Comparison of ENCODE assay signal across 11 mouse cellular contexts in the genomic region with DNA sequence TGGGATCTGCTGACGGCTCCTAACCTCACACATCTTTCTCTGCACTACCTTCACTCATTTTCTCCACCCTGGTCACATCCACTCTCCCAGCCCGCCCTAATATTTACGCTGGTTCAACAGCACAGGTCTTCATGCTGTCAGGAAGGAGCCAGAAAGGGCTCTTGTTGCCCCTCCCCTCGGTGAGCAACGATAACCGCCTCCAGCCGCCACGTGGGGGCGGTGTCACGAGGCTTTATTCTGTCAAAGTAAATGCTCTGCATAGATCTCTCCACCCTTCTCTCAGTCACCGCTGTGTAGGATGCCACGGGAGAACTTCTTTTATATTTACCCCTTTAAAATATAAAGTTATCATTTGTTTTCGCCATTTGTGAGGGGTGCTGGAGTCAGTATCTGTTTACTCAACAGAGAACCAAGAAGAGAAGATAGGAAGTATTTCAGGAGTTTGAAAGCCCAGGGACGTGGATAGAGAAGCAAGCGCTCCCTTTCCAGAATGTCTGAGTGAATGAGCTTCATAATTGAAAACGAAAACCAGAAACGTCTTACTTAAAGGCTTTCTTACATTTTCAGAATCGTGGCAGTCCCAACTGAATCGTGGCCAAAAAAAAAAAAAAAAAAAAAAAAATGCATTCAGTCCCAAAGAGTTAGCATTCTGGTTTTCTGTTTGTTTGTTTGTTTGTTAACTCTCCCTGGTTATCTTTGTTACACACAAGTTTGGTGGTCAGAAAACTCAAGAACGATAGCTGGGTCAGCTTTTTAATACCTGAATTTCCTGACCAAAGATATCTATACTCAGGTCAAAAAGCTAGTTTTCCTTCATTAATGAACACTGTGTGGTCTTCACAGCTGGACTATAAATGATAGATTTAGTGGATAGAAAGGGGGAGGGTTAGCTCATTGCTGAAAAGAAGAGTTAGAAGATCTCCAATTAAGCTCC. TPM values are rescaled to one million over a fixed set of nuclear protein-coding genes. Genes with fewer than 3 reads are reported as not detected.
DNase-seq lines count a peak whose midpoint lies in the region; ATAC-seq and TF ChIP-seq lines count a peak whose summit lies in the region.
"Had no signal": no experiment of that assay in that cellular context is flagged by ENCODE, and none has a peak within 500 bp of the region (broad histone marks: within the 10 kb centered on the region; RNA-seq: fewer than 3 reads in every experiment).

No protein-coding gene starts in this region.

- H3K4me3 ChIP-seq in kidney, postnatal 0 days (replicated peaks; ENCODE audit: low read depth, low read length): no peak overlapping the region
- H3K4me3 ChIP-seq in liver, embryonic 16.5 days (ENCODE audit: low read depth, low read length): no peak overlapping the region
- H3K4me3 ChIP-seq: hindbrain, embryonic 15.5 days had no signal

- WGBS in kidney, postnatal 0 days: 56% methylated on average over 20 of the region's 20 CpGs
- 35% methylated on average over 20 of the region's 20 CpGs for WGBS in liver, embryonic 16.5 days (ENCODE audit: insufficient replicate concordance)

- no peak overlapping the region for H3K27ac ChIP-seq in kidney, postnatal 0 days
- H3K27ac ChIP-seq in liver, embryonic 16.5 days (ENCODE audit: low read length): no peak overlapping the region
- H3K27ac ChIP-seq: hindbrain, embryonic 15.5 days had no signal

- H3K4me1 ChIP-seq in kidney, postnatal 0 days (replicated peaks; ENCODE audit: insufficient read depth, low read length): no peaks in the 10 kb centered on the region
- no peaks in the 10 kb centered on the region; the same call in 1 of the 2 replicates for H3K4me1 ChIP-seq in liver, embryonic 16.5 days (ENCODE audit: control insufficient read depth, low read depth, low read length)
- H3K4me1 ChIP-seq: hindbrain, embryonic 15.5 days had no signal

- no peak for DNase-seq in kidney, postnatal 0 days (ENCODE audit: low spot score)
- no peak for DNase-seq in kidney, adult 18-20 months
- DNase-seq in R1 (ENCODE audit: low read depth, low spot score) (peak; percentile 71), MN1 (ENCODE audit: low spot score) (no peak)
- DNase-seq in embryo, embryonic 9.5 days (ENCODE audit: extremely low spot score): peak; percentile 23
- DNase-seq in spleen, postnatal 4 days (ENCODE audit: low spot score in 2 of 2): peak; percentile 84 to 89
- no peak for DNase-seq in gastrocnemius, postnatal 25 days

- H3K27me3 ChIP-seq in kidney, postnatal 0 days (ENCODE audit: insufficient read depth, low read length): no peaks in the 10 kb centered on the region
- no peaks in the 10 kb centered on the region for H3K27me3 ChIP-seq in liver, embryonic 16.5 days (ENCODE audit: control insufficient read depth, insufficient read depth, low read depth, low read length)
- H3K27me3 ChIP-seq: hindbrain, embryonic 15.5 days had no signal

- ATAC-seq in kidney, postnatal 0 days (replicated peaks; ENCODE audit: low FRiP score, low read depth): no peak
- peak; percentile 95 for ATAC-seq in liver, embryonic 16.5 days (ENCODE audit: low read depth)

- no peaks in the 10 kb centered on the region for H3K36me3 ChIP-seq in kidney, postnatal 0 days (ENCODE audit: insufficient read depth, low read length)
- no peaks in the 10 kb centered on the region for H3K36me3 ChIP-seq in liver, embryonic 16.5 days (ENCODE audit: control insufficient read depth, insufficient read depth)
- H3K36me3 ChIP-seq: hindbrain, embryonic 15.5 days had no signal

- TF ChIP-seq CTCF in kidney, postnatal 0 days (IDR thresholded peaks at IDR 0.05; ENCODE audit: low read depth): peak; percentile 24; the same call in 1 of the 2 replicates

- no peak overlapping the region for H3K9ac ChIP-seq in kidney, postnatal 0 days (ENCODE audit: low read depth, low read length)
- H3K9ac ChIP-seq in liver, embryonic 16.5 days (ENCODE audit: low read depth, low read length): no peak overlapping the region
- H3K9ac ChIP-seq: hindbrain, embryonic 15.5 days had no signal

- no peak overlapping the region for H3K4me2 ChIP-seq in kidney, postnatal 0 days (ENCODE audit: low read length)
- peak overlapping the region; percentile 31 for H3K4me2 ChIP-seq in liver, embryonic 16.5 days (ENCODE audit: low read depth, low read length)
- H3K4me2 ChIP-seq: hindbrain, embryonic 15.5 days had no signal

- no peaks in the 10 kb centered on the region for H3K9me3 ChIP-seq in kidney, postnatal 0 days (replicated peaks; ENCODE audit: low read length)
- no peaks in the 10 kb centered on the region for H3K9me3 ChIP-seq in liver, embryonic 16.5 days (replicated peaks; ENCODE audit: control insufficient read depth, low read length)
- H3K9me3 ChIP-seq: hindbrain, embryonic 15.5 days had no signal

RNA-seq across cellular contexts. Expression of a gene that starts 12.6 kb away (rescaled TPM):
- not detected in 2 replicates for polyA plus RNA-seq in kidney, postnatal 0 days (2015; fragmentation: Nextera tagmentation; extraction: Ambion mirVana)
- polyA plus RNA-seq in liver, embryonic 16.5 days (2015; fragmentation: Nextera tagmentation; extraction: Ambion mirVana): 0.08 and 0.27 TPM in 2 replicates
- total RNA-seq in gastrocnemius, postnatal 25 days (2021): not detected
- total RNA-seq: adrenal gland, adult 18-20 months had no signal
- polyA plus RNA-seq: neural tube, embryonic 14.5 days had no signal

RNA-seq across cellular contexts. Expression of a gene that starts 16.7 kb away (rescaled TPM):
- 0.18 and 0.36 TPM in 2 replicates for polyA plus RNA-seq in kidney, postnatal 0 days (2015; fragmentation: Nextera tagmentation; extraction: Ambion mirVana)
- polyA plus RNA-seq in liver, embryonic 16.5 days (2015; fragmentation: Nextera tagmentation; extraction: Ambion mirVana): 223 and 224 TPM in 2 replicates
- total RNA-seq in gastrocnemius, postnatal 25 days (2021): not detected
- total RNA-seq: adrenal gland, adult 18-20 months had no signal

Comparison
In these comparisons a context has a peak if more than half of its experiments do, and no peak if none do; other contexts are left out.
1. DNase-seq: peak in R1 (single experiment), embryo, embryonic 9.5 days (single experiment) and spleen, postnatal 4 days (2 of 2); none in kidney, postnatal 0 days (single experiment), kidney, adult 18-20 months (single experiment), gastrocnemius, postnatal 25 days (single experiment) and MN1 (single experiment).
2. RNA of a gene that starts 16.7 kb away (polyA plus RNA-seq): 223 to 224 TPM in liver, embryonic 16.5 days; 0.18 to 0.36 TPM in kidney, postnatal 0 days; every median in the first group is over 100 times any median in the second.